In the genomic region with DNA sequence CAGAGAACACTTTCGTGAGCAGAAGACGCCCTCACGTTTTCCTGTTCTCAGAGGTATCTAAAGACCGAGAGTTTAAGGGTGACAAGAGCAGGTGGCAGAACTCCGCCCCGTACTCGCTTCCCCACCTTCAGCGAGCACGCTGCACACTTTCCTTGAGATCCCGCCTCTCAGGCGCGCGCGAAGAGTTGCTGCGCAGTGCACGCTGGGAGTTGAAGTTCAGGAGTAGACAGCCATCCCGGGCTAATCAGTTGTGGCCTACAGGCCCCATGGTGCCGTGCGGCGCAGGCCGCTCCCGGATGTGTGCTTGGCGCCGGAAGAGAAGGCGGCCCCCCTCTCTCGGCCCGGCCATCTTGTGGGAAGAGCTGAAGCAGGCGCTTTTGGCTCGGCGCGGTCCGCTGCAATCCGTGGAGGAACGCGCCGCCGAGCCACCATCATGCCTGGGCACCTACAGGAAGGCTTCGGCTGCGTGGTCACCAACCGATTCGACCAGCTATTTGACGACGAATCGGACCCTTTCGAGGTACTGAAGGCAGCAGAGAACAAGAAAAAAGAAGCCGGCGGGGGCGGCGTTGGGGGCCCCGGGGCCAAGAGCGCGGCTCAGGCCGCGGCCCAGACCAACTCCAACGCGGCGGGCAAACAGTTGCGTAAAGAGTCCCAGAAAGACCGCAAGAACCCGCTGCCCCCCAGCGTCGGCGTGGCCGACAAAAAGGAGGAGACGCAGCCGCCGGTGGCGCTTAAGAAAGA, we compare ENCODE assay signal across 8 mouse cellular contexts. TPM values are rescaled to one million over a fixed set of nuclear protein-coding genes. Genes with fewer than 3 reads are reported as not detected.
DNase-seq lines count a peak whose midpoint lies in the region; ATAC-seq and TF ChIP-seq lines count a peak whose summit lies in the region.

No protein-coding gene starts in this region.

- no peaks in the 10 kb centered on the region for H3K27me3 ChIP-seq in megakaryocyte, embryonic 14.5 days (replicated peaks)

- ATAC-seq in activated CD4-positive, CD25-positive, alpha-beta regulatory T cell, adult 4 months, result peak; percentile 95

- TF ChIP-seq CTCF in cortical plate, adult 2 months (IDR thresholded peaks at IDR 0.05; ENCODE audit: extremely low read depth, insufficient read depth, low read length), result no peak

- H3K36me3 ChIP-seq in megakaryocyte, embryonic 14.5 days (replicated peaks; ENCODE audit: low read length), result peaks cover 9% of the 10 kb centered on the region

- H3K27ac ChIP-seq in cortical plate, adult 2 months (ENCODE audit: insufficient read depth, low read length), result peak overlapping the region; percentile 8; the same call in 1 of the 2 replicates

- no peaks in the 10 kb centered on the region for H3K4me1 ChIP-seq in cortical plate, adult 2 months (ENCODE audit: control insufficient read depth, insufficient read depth, low read length)
- H3K4me1 ChIP-seq in megakaryocyte, embryonic 14.5 days, result peaks cover 29% of the 10 kb centered on the region

- TF ChIP-seq POLR2A in cortical plate, adult 2 months (IDR thresholded peaks at IDR 0.05; ENCODE audit: extremely low read depth, insufficient read depth, low read length), result peak; percentile 57; the same call in 1 of the 2 replicates

- peak; percentile 94 to 96 for DNase-seq in gastrocnemius, adult 8-10 months (ENCODE audit: low spot score in 2 of 2)
- DNase-seq in hindlimb bud, embryonic 11.5 days (ENCODE audit: extremely low spot score, low read depth, low spot score), result peak; percentile 88
- DNase-seq in left cerebral cortex, adult 8-10 months (ENCODE audit: low spot score in 2 of 2), result peak; percentile 91 to 97
- peak; percentile 98 to 99 for DNase-seq in right cerebral cortex, postnatal 10 days (ENCODE audit: low spot score in 2 of 2)
- DNase-seq in urinary bladder, postnatal 25 days (ENCODE audit: low spot score), result peak; percentile 83

- H3K4me3 ChIP-seq in cortical plate, adult 2 months (ENCODE audit: insufficient read depth, low read length), result peak overlapping the region; percentile 70
- peak overlapping the region; percentile 99 for H3K4me3 ChIP-seq in megakaryocyte, embryonic 14.5 days (replicated peaks)

- no peaks in the 10 kb centered on the region for H3K9me3 ChIP-seq in megakaryocyte, embryonic 14.5 days

RNA-seq across cellular contexts. Expression of a gene that starts 28.9 kb away (rescaled TPM):
- 100 to 1,000 TPM; 285 to 307 TPM for polyA plus RNA-seq in activated CD4-positive, CD25-positive, alpha-beta regulatory T cell, adult 4 months (2017; shearing (Covaris generic))
- polyA plus RNA-seq in cortical plate, adult 2 months (2012; rRNA removed), result 179 and 201 TPM in 2 replicates
- total RNA-seq in gastrocnemius, adult 8-10 months (2022), result 100 to 1,000 TPM; 174 to 282 (median 238) TPM
- 100 to 1,000 TPM; 151 to 223 (median 185) TPM for total RNA-seq in left cerebral cortex, adult 8-10 months (2022)
- polyA plus RNA-seq in megakaryocyte, embryonic 14.5 days (2012; ENCODE audit: insufficient read depth, low replicate concordance), result 385 and 1,065 TPM in 2 replicates

Comparison
In these comparisons a context has a peak if more than half of its experiments do, and no peak if none do; other contexts are left out.
1. Peak in every context shown above with its lines: DNase-seq, ATAC-seq, H3K4me3 ChIP-seq and H3K27ac ChIP-seq.